Mouse (Mus musculus) lung, embryonic 15.5 days (tissue): ENCODE measurements around the gene Ankrd12. TPM values are rescaled to one million over a fixed set of nuclear protein-coding genes. Genes with fewer than 3 reads are reported as not detected.
"Not testable (repeated sequence)": the region's sequence is repeated elsewhere in the genome, so short reads cannot be mapped to it uniquely, and the experiment has no call there.

Source experiments
- ATAC-seq: fragments of 200-750 bp; cut with Nextera tagmentation; 2 replicates; pipeline ENCODE4 v1.8.0; 2017; ENCODE audit warnings: moderate number of reproducible peaks, borderline replicate concordance; ENCODE audit not compliant: low FRiP score, low TSS enrichment; ENCODE audit errors: extremely low read depth
- H3K27ac ChIP-seq: fragments of 300-500 bp; sonication (generic); 2 replicates; pipeline ENCODE4 v1.5.1; 2015; ENCODE audit warnings: moderate library complexity, mild to moderate bottlenecking, inconsistent platforms
- H3K27me3 ChIP-seq: fragments of 300-500 bp; sonication (generic); 2 replicates; pipeline ENCODE4 v1.6.1; 2015; ENCODE audit warnings: inconsistent platforms
- H3K36me3 ChIP-seq: fragments of 300-500 bp; sonication (generic); 2 replicates; pipeline ENCODE4 v1.6.1; 2015; ENCODE audit warnings: inconsistent platforms
- H3K4me1 ChIP-seq: fragments of 300-500 bp; sonication (generic); 2 replicates; pipeline ENCODE4 v1.6.1; 2015; ENCODE audit warnings: inconsistent platforms
- H3K4me2 ChIP-seq: fragments of 300-500 bp; sonication (generic); 2 replicates; pipeline ENCODE4 v1.6.1; 2015; ENCODE audit warnings: inconsistent platforms, mild to moderate bottlenecking, moderate library complexity
- H3K4me3 ChIP-seq: fragments of 300-500 bp; sonication (generic); 2 replicates; pipeline ENCODE4 v1.5.1; 2015; ENCODE audit warnings: mild to moderate bottlenecking, inconsistent platforms
- H3K9ac ChIP-seq: fragments of 300-500 bp; sonication (generic); 2 replicates; pipeline ENCODE4 v1.6.1; 2015; ENCODE audit warnings: inconsistent platforms
- H3K9me3 ChIP-seq: fragments of 300-500 bp; sonication (generic); 2 replicates; pipeline ENCODE4 v1.6.1; 2016; ENCODE audit warnings: inconsistent platforms
- WGBS: fragments of 180-500 bp; shearing (Covaris S2); methylation state at CpG from one replicate; pipeline ENCODE4 v1.1.7; 2015; 5-methylcytosine and 5-hydroxymethylcytosine counted together
- polyA plus RNA-seq: library from polyadenylated mRNA; unstranded; fragments of >200 nt; fragmentation: Nextera tagmentation; extraction: Ambion mirVana; gene quantifications from 2 replicates; pipeline ENCODE4 v1.2.1, GENCODE M21; 2015

The Ankrd12 gene
- polyA plus RNA-seq, 1 experiment from 2014 or later, result 18.5 TPM

DNA sequence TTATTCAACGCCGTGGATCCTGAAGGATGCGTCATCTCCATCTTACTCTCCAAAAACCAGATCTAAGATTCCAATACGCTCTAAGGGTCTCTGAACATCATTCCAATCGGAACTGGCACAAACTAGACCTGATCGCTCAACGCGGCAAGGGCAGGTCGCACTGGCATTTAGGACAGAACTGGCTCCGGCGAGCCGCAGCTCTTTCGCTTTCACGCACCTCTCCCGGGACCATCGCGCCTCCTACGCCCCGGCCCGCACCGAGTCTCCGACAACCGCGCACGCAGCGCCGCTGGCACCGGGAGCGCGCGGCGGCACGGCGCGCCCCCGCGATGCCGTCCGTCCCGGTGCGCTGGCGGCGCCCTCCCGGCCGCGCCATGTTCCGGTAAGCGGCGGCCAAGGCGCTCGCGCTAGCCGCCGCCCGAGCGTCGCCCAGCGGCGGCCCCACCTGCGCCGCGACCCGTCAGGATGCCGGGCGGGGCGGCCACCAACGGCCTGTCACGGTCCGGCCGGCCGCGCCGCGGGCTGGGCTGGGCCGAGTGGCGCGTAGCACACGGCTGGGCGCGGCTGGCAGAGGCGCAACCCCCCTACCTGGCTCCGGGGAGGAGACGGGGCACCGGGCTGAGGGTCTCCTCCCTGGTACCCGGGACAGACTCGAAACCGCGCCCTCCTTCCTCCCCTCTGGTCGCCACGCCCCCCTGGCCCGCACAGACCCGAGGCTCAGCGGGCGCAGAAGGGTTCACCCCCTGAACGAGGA is 538 bp downstream of the Ankrd12 start:
- ATAC-seq, result peak; percentile 89
- Histone ChIP-seq H3K36me3 (peaks cover 11% of the 10 kb centered on the region), H3K27ac (peak overlapping the region; percentile 87), H3K4me2 (peak overlapping the region; percentile 90), H3K27me3 (no peaks in the 10 kb centered on the region), H3K4me3 (peak overlapping the region; percentile 98), H3K9me3 (no peaks in the 10 kb centered on the region), H3K4me1 (peaks cover 23% of the 10 kb centered on the region; the same call in 1 of the 2 replicates), H3K9ac (peak overlapping the region; percentile 70)
- under 1% methylated on average over 95 of the region's 95 CpGs for WGBS

DNA sequence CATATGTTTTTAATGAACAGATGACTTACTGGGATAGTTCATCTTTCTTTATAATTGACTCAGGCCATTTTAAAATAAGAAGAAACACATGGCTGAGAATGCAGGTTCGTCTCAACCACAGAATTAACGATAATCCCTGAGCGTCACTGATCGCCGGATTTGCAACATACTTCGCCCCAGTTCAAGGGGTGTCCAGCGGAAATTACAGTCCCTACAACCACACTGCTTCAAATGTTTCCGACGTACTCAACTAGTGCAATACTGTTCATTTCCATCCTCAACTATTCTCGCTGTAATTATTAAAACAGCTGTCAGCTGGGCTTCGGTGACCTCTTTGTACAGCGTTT is 1.1 kb downstream of the Ankrd12 start:
- Histone ChIP-seq H3K9ac (peak overlapping the region; percentile 70), H3K9me3 (no peaks in the 10 kb centered on the region), H3K4me2 (peak overlapping the region; percentile 90), H3K27me3 (no peaks in the 10 kb centered on the region), H3K36me3 (peaks cover 11% of the 10 kb centered on the region), H3K27ac (no peak overlapping the region), H3K4me1 (peaks cover 23% of the 10 kb centered on the region; the same call in 1 of the 2 replicates), H3K4me3 (peak overlapping the region; percentile 98)
- no peak for ATAC-seq
- 7% methylated on average over 12 of the region's 12 CpGs for WGBS

DNA sequence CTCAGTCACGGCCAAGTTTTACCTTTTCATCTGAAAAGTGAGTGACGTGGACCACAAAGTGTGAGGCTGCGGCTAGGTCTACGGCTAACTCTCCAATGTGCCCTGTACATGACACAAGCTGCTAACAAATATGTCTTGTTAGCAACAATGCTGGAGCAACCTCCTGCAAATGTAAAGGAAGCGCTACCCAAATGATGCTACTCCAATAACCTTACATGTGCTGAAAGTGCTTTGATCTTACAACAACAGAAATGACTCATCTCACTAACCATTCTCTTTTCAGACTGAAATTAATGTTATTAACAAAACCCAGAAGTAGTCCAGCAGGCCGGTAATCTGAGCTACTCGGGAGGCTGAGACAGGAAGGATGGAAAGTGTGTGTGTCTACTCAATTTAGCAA is 2.9 kb downstream of the Ankrd12 start:
- H3K4me1 ChIP-seq, result peaks cover 23% of the 10 kb centered on the region; the same call in 1 of the 2 replicates
- H3K9ac ChIP-seq, result no peak overlapping the region
- H3K9me3 ChIP-seq, result no peaks in the 10 kb centered on the region
- H3K4me3 ChIP-seq, result no peak overlapping the region
- no peaks in the 10 kb centered on the region for H3K36me3 ChIP-seq
- WGBS, result 85% methylated on average over 7 of the region's 7 CpGs
- no peak overlapping the region for H3K4me2 ChIP-seq
- no peak for ATAC-seq
- no peaks in the 10 kb centered on the region for H3K27me3 ChIP-seq
- no peak overlapping the region for H3K27ac ChIP-seq

DNA sequence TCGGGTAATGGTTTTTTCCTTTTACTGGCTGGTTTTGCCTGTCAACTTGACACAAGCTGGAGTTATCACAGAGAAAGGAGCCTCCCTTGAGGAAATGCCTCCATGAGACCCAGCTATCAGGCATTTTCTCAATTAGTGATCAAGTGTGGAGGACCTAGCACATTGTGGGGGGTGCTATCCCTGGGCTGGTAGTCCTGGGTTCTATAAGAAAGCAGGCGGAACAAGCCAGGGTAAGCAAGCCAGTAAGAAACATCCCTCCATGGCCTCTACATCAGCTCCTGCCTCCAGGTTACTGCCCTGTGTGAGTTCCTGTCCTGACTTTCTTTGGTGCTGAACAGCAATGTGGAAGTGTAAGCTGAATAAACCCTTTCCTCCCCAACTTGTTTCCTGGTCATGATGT is 7.9 kb downstream of the Ankrd12 start:
- not testable (repeated sequence) for H3K27ac ChIP-seq, H3K4me1 ChIP-seq, H3K36me3 ChIP-seq, H3K4me3 ChIP-seq, H3K9ac ChIP-seq, H3K4me2 ChIP-seq, ATAC-seq, H3K9me3 ChIP-seq, H3K27me3 ChIP-seq
- WGBS, result 94% methylated on average over 2 of the region's 2 CpGs

DNA sequence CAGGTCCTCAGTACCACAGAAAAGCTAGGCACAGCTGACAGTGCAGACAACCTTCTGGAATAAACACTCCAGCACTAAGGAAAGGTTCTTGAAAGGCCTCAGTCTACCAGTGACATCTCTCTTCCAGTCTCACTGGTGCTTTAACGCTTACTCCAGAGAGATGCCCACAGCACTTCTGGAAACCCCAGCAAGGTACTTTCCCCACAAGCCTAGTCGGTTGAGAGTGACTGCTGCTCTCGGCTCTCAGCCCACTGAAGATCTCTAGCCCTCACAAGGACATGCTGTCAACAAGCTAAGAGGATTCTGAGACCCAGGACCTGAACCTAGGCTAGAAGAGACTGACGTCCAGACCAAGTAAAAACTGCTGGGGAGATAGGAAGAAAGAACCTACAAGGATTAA is 11.8 kb downstream of the Ankrd12 start:
- ATAC-seq, result no peak
- no peak overlapping the region for H3K4me2 ChIP-seq

DNA sequence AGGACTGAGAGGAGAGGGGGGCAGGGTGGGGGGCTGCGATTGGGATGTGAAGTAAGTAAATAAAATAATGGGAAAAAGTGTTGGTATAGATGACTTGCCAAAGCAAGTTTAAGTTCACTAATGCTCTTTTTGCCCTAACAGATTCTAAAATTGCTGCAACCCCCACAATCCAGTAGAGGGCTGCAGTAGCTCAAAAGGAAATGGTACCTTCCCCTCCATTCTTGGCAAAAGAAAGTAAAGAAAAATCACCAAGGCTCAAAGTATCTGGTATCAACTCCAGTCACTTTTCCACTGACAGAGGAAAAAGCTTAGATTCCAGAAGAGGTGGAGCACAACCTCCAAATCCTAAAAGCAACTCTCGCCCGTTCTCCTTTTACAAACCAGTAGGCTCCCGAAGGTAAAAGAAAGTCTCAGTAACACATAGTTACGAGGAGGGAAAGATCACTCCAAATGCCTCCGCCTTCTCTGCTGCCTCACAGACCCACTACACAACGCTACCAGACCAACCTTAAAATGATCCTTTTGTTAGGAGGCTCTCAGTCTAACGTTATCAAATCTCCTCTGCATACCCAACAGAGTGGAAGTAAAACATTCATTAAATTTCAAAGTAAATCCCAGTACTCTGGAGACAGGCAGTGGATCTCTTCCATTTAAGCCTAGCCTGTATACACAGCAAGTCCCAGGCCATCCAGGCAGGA is 15.5 kb downstream of the Ankrd12 start:
- no peak overlapping the region for H3K4me3 ChIP-seq
- H3K9ac ChIP-seq, result no peak overlapping the region
- no peaks in the 10 kb centered on the region for H3K9me3 ChIP-seq
- H3K4me2 ChIP-seq, result peak overlapping the region; percentile 18; the same call in 1 of the 2 replicates
- H3K27me3 ChIP-seq, result no peaks in the 10 kb centered on the region
- no peaks in the 10 kb centered on the region for H3K36me3 ChIP-seq
- no peak overlapping the region for H3K27ac ChIP-seq
- WGBS, result 51% methylated on average over 8 of the region's 8 CpGs
- 0 out of 2 replicates have a peak, but pooled peaks cover 4% of the 10 kb centered on the region for H3K4me1 ChIP-seq
- ATAC-seq, result no peak

More for the DNA sequence above, 11.8 kb downstream of the Ankrd12 start:
- Histone ChIP-seq H3K9me3 (no peaks in the 10 kb centered on the region), H3K9ac (no peak overlapping the region), H3K27me3 (no peaks in the 10 kb centered on the region), H3K4me1 (no peaks in the 10 kb centered on the region), H3K27ac (no peak overlapping the region), H3K4me3 (no peak overlapping the region), H3K36me3 (no peaks in the 10 kb centered on the region)
- 81% methylated on average over 4 of the region's 4 CpGs for WGBS

DNA sequence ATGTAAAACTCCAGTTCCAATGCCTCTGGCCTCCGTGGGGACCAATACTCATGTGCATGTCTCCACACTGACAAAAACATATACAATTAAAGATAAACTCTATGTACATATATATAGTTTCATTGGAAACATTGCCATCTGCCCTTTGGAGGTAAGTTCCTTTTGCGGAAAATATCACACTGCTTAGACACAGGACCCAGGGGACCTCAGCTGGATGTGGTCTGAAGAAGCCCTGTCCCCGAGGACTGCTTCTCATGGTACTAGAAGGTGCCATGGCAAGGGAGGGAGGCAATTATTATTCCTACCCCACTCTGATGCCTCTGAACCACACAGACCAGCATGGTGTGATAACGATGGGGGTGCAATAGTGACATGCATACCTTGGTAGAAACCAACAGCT is 18.7 kb downstream of the Ankrd12 start:
- H3K27ac ChIP-seq, result no peak overlapping the region
- 0 out of 2 replicates have a peak, but pooled peaks cover 4% of the 10 kb centered on the region for H3K4me1 ChIP-seq
- H3K27me3 ChIP-seq, result no peaks in the 10 kb centered on the region
- WGBS, result 85% methylated on average over 4 of the region's 4 CpGs
- no peaks in the 10 kb centered on the region for H3K36me3 ChIP-seq
- ATAC-seq, result no peak
- no peaks in the 10 kb centered on the region for H3K9me3 ChIP-seq
- H3K4me3 ChIP-seq, result no peak overlapping the region
- no peak overlapping the region for H3K9ac ChIP-seq
- no peak overlapping the region for H3K4me2 ChIP-seq

DNA sequence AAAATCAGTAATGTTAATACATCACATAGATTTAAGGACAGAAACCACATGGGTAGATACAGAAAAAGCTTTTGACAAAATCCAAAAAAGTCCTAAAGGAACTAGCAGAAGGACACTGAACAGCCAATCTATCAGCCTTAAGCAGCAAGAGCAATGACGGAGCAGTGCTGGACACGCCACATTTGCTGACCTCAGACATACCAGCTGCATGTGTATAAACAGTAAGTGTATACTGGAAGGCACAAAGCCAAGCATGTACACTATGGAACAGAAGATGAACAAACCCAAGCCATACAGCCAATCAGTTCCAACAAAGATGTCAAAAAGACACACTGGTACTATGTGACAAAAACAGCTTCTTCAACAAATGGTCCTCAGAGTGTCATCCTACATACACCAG is 19.7 kb downstream of the Ankrd12 start:
- H3K36me3 ChIP-seq, result no peaks in the 10 kb centered on the region
- no peaks in the 10 kb centered on the region for H3K27me3 ChIP-seq
- ATAC-seq, result no peak
- no peak overlapping the region for H3K4me2 ChIP-seq
- WGBS, result 54% methylated on average over 2 of the region's 2 CpGs
- H3K4me3 ChIP-seq, result no peak overlapping the region
- H3K27ac ChIP-seq, result no peak overlapping the region
- H3K9ac ChIP-seq, result no peak overlapping the region
- H3K4me1 ChIP-seq, result 0 out of 2 replicates have a peak, but pooled peaks cover 4% of the 10 kb centered on the region
- H3K9me3 ChIP-seq, result no peaks in the 10 kb centered on the region

DNA sequence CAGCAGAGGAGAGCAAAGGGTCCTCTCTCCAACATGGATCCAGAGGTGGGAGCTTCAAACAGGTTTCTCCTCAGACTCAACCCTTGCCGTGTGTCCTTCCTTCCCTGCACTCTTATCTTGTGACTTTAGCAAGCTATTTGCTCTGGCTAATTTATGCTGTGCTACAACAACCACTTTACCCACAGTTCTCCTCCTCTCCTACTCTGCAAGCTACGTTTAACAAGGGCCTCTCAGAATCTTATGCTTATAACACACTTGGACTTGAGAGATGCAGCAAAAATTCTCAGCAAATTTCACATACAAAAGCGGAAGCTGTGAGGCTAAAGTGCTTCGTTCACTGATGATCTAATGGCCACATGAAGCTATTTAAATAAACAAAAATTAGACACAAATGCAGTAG is 23.5 kb downstream of the Ankrd12 start:
- H3K27ac ChIP-seq, result no peak overlapping the region
- no peaks in the 10 kb centered on the region for H3K27me3 ChIP-seq
- WGBS, result 46% methylated on average over 4 of the region's 4 CpGs

DNA sequence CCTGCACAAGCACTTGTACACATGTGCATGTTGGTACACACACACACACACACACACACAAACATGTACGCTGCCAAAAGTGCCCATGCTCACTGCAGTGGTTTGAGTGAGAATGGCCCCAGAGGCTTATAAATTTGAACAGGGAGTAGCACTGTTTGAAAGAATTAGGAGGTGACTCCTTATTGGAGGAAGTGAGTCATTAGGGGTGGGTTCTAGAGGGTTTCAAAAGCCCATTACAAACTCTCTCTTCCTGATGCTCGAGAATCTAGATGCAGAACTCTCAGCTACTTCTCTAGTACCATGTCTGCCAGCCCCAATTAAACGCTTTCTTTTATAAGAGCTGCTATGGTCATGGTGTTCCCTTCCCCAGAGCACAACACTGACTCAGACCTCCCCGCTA is 28.1 kb downstream of the Ankrd12 start:
- Histone ChIP-seq H3K9ac (no peak overlapping the region), H3K4me1 (no peaks in the 10 kb centered on the region), H3K27me3 (no peaks in the 10 kb centered on the region), H3K27ac (no peak overlapping the region), H3K4me3 (no peak overlapping the region), H3K9me3 (no peaks in the 10 kb centered on the region), H3K4me2 (no peak overlapping the region), H3K36me3 (no peaks in the 10 kb centered on the region)
- no peak for ATAC-seq
- WGBS, result 78% methylated on average over 4 of the region's 4 CpGs

More for the DNA sequence above, 23.5 kb downstream of the Ankrd12 start:
- 0 out of 2 replicates have a peak, but pooled peaks cover 4% of the 10 kb centered on the region for H3K4me1 ChIP-seq
- H3K4me2 ChIP-seq, result no peak overlapping the region
- no peaks in the 10 kb centered on the region for H3K36me3 ChIP-seq
- H3K9ac ChIP-seq, result no peak overlapping the region
- no peak for ATAC-seq
- H3K4me3 ChIP-seq, result no peak overlapping the region
- no peaks in the 10 kb centered on the region for H3K9me3 ChIP-seq

DNA sequence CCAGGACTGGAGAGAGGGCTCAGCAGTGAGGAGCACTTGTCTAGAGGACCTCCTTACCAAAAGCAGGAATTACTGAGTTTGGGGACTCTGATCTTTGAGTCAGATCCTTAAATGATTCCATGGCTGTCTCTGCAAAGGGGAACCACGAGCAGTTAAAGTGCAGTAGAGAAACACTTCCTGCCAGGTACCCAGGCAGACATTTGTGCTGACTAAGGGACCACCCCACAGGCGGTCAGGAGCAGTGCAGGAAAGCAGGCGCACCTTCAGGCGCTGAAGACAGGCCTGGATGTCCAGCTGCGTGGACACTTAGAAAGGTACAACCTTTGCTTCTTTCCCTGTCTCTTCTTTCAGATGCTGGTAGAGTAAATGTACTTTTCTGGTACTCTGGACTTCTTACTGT is 28.7 kb downstream of the Ankrd12 start:
- no peaks in the 10 kb centered on the region for H3K36me3 ChIP-seq
- no peak overlapping the region for H3K4me2 ChIP-seq
- H3K27me3 ChIP-seq, result no peaks in the 10 kb centered on the region
- no peak overlapping the region for H3K27ac ChIP-seq
- no peaks in the 10 kb centered on the region for H3K4me1 ChIP-seq
- 56% methylated on average over 5 of the region's 5 CpGs for WGBS
- no peak for ATAC-seq
- no peaks in the 10 kb centered on the region for H3K9me3 ChIP-seq
- no peak overlapping the region for H3K9ac ChIP-seq
- no peak overlapping the region for H3K4me3 ChIP-seq

DNA sequence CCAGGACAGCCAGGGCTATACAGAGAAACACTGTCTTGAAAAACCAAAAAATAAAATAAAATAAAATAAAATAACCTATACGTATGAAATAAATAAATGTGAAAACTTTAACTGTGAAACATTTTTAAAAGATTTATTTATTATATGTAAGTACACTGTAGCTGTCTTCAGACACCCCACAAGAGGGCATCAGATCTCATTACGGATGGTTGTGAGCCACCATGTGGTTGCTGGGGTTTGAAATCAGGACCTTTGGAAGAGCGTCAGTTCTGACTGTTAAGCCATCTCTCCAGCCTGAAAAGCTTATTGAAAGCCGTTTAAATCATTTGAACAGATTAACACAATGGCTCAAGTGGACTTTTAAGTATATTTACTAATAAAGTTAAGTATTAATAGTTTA is 33.2 kb downstream of the Ankrd12 start:
- 85% methylated on average over 4 of the region's 4 CpGs for WGBS

More for the DNA sequence above, 33.2 kb downstream of the Ankrd12 start:
- H3K4me1 ChIP-seq, H3K27ac ChIP-seq, H3K4me3 ChIP-seq, H3K9ac ChIP-seq, H3K4me2 ChIP-seq, ATAC-seq, H3K9me3 ChIP-seq, H3K27me3 ChIP-seq, H3K36me3 ChIP-seq: not testable (repeated sequence)
